Mouse (Mus musculus) kidney, adult 2 months (tissue): ENCODE measurements around the gene Cers6.

Experiments used
- CTCF ChIP-seq: fragments of 200-500 bp; conservative IDR thresholded peaks from 2 replicates; pipeline ENCODE4 v1.5.1; 2011; ENCODE audit warnings: low read depth, mild to moderate bottlenecking, control low read depth, low read length, moderate library complexity, mixed read lengths; ENCODE audit not compliant: insufficient read depth, insufficient read length
- POLR2A ChIP-seq: fragments of 200-500 bp; IDR thresholded peaks from one replicate; pipeline ENCODE4 v1.6.1; 2011; ENCODE audit warnings: low read depth, low read length, control low read depth

GRCm38 (mm10) chr2:69077189-69077588 lies 215.9 kb downstream of the Cers6 start:
- TF ChIP-seq CTCF (no peak), POLR2A (no peak)
